Mouse (Mus musculus): ENCODE results near the gene Acot11. TPM values are rescaled to one million over a fixed set of nuclear protein-coding genes. Genes with fewer than 3 reads are reported as not detected.
A peak's percentile ranks its signal among the peaks of the same experiment; 100 is the strongest.

The Acot11 gene
- polyA plus RNA-seq, 1 experiment from 2014 or later = 1.1 TPM

GRCm38 (mm10) chr4:106830545-106831112 is 25.8 kb upstream of the Acot11 start:
- Histone ChIP-seq H3K4me2 (no peak overlapping the region), H3K9me3 (ENCODE audit: low read depth, low read length) (no peaks in the 10 kb centered on the region), H3K27ac (ENCODE audit: low read depth) (no peak overlapping the region), H3K4me1 (ENCODE audit: insufficient read depth) (peaks cover 5% of the 10 kb centered on the region; the same call in 1 of the 2 replicates), H3K36me3 (ENCODE audit: insufficient read depth) (no peaks in the 10 kb centered on the region), H3K4me3 (ENCODE audit: low read depth, low read length) (no peak overlapping the region), H3K9ac (no peak overlapping the region), H3K27me3 (ENCODE audit: insufficient read depth, low read length) (no peaks in the 10 kb centered on the region)
- ATAC-seq (ENCODE audit: insufficient read depth) = no peak
- WGBS = 45% methylated on average over 6 of the region's 6 CpGs
- TF ChIP-seq CTCF (IDR thresholded peaks at IDR 0.05; ENCODE audit: low read depth) = no peak
- DNase-seq = no peak

- ATAC-seq (ENCODE audit: insufficient read depth) (peak; percentile 84), DNase-seq (peak; percentile 81)
- H3K4me3 ChIP-seq (ENCODE audit: low read depth, low read length) = peak overlapping the region; percentile 39
- peaks cover 5% of the 10 kb centered on the region; the same call in 1 of the 2 replicates for H3K4me1 ChIP-seq (ENCODE audit: insufficient read depth)
- H3K9ac ChIP-seq = peak overlapping the region; percentile 53
- peak; percentile 45 for TF ChIP-seq CTCF (IDR thresholded peaks at IDR 0.05; ENCODE audit: low read depth)
- 1% methylated on average over 42 of the region's 42 CpGs for WGBS
- peak overlapping the region; percentile 86 for H3K4me2 ChIP-seq
- H3K27me3 ChIP-seq (ENCODE audit: insufficient read depth, low read length) = no peaks in the 10 kb centered on the region
- no peaks in the 10 kb centered on the region for H3K36me3 ChIP-seq (ENCODE audit: insufficient read depth)
- H3K27ac ChIP-seq (ENCODE audit: low read depth) = peak overlapping the region; percentile 50; the same call in 1 of the 2 replicates
- no peaks in the 10 kb centered on the region for H3K9me3 ChIP-seq (ENCODE audit: low read depth, low read length)
Observed at GRCm38 (mm10) chr4:106827738-106828361, 23.1 kb upstream of the Acot11 start.

GRCm38 (mm10) chr4:106825229-106825628 is 20.4 kb upstream of the Acot11 start:
- DNase-seq (no peak), ATAC-seq (ENCODE audit: insufficient read depth) (no peak)
- TF ChIP-seq CTCF (IDR thresholded peaks at IDR 0.05; ENCODE audit: low read depth) = no peak
- Histone ChIP-seq H3K9ac (no peak overlapping the region), H3K4me2 (no peak overlapping the region), H3K4me3 (ENCODE audit: low read depth, low read length) (no peak overlapping the region), H3K36me3 (ENCODE audit: insufficient read depth) (no peaks in the 10 kb centered on the region), H3K9me3 (ENCODE audit: low read depth, low read length) (no peaks in the 10 kb centered on the region), H3K4me1 (ENCODE audit: insufficient read depth) (peaks cover 5% of the 10 kb centered on the region; the same call in 1 of the 2 replicates), H3K27me3 (ENCODE audit: insufficient read depth, low read length) (no peaks in the 10 kb centered on the region), H3K27ac (ENCODE audit: low read depth) (no peak overlapping the region)
- 60% methylated on average over 5 of the region's 5 CpGs for WGBS

DNA sequence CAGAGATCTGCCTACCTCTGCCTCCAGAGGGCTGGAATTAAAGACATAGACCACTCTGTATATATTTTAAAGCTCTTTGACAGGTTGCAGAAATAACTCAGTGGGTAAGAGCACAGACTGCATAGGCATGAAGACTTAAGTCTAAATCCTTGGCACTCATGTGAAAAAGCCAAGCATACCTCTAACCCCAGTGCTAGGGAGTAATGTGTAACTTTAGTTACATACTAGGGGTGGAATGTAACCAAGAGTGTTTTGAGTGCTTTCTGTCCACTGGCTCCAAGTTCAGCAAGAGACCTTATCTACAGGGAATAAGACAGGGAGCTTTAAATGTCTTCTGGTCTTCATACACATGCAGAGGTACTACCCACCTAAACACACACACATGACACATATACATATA is 14.6 kb upstream of the Acot11 start:
- H3K9me3 ChIP-seq (ENCODE audit: low read depth, low read length) = no peaks in the 10 kb centered on the region
- H3K4me1 ChIP-seq (ENCODE audit: insufficient read depth) = no peaks in the 10 kb centered on the region
- no peak overlapping the region for H3K4me2 ChIP-seq
- no peak overlapping the region for H3K4me3 ChIP-seq (ENCODE audit: low read depth, low read length)
- H3K9ac ChIP-seq = no peak overlapping the region
- no peak overlapping the region for H3K27ac ChIP-seq (ENCODE audit: low read depth)
- ATAC-seq (ENCODE audit: insufficient read depth) (no peak), DNase-seq (no peak)
- no peak for TF ChIP-seq CTCF (IDR thresholded peaks at IDR 0.05; ENCODE audit: low read depth)
- H3K36me3 ChIP-seq (ENCODE audit: insufficient read depth) = no peaks in the 10 kb centered on the region
- no peaks in the 10 kb centered on the region for H3K27me3 ChIP-seq (ENCODE audit: insufficient read depth, low read length)

DNA sequence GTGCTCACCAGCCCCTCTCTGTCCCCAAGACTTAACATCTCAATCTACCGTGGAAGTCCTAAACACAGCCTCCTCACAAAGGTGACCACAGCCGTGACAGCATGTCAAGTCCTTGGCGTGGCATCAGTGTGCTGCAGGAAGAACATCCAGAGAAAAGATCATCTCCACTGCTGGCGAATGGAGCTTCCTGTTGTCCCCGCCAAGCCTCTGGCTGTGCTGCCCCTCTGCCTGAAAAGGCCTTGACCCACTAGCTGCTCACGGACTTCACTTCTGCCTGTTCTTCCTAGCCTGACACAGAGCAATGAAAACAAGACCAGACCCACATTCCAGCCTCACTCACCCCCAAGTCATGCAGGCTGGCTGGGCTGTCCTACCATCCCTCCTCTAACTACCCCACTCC is 13.5 kb upstream of the Acot11 start:
- 61% methylated on average over 6 of the region's 6 CpGs for WGBS
- Histone ChIP-seq H3K4me2 (no peak overlapping the region), H3K4me1 (ENCODE audit: insufficient read depth) (no peaks in the 10 kb centered on the region), H3K27ac (ENCODE audit: low read depth) (no peak overlapping the region), H3K4me3 (ENCODE audit: low read depth, low read length) (no peak overlapping the region), H3K27me3 (ENCODE audit: insufficient read depth, low read length) (no peaks in the 10 kb centered on the region), H3K9ac (no peak overlapping the region), H3K36me3 (ENCODE audit: insufficient read depth) (no peaks in the 10 kb centered on the region), H3K9me3 (ENCODE audit: low read depth, low read length) (no peaks in the 10 kb centered on the region)
- no peak for TF ChIP-seq CTCF (IDR thresholded peaks at IDR 0.05; ENCODE audit: low read depth)
- ATAC-seq (ENCODE audit: insufficient read depth) (no peak), DNase-seq (no peak)

- no peak for TF ChIP-seq CTCF (IDR thresholded peaks at IDR 0.05; ENCODE audit: low read depth)
Observed at GRCm38 (mm10) chr4:106817017-106817416, 12.2 kb upstream of the Acot11 start.

GRCm38 (mm10) chr4:106815396-106816324 is 10.9 kb upstream of the Acot11 start:
- Histone ChIP-seq H3K27ac (ENCODE audit: low read depth) (no peak overlapping the region), H3K4me2 (no peak overlapping the region), H3K9ac (no peak overlapping the region), H3K9me3 (ENCODE audit: low read depth, low read length) (no peaks in the 10 kb centered on the region), H3K27me3 (ENCODE audit: insufficient read depth, low read length) (no peaks in the 10 kb centered on the region), H3K36me3 (ENCODE audit: insufficient read depth) (no peaks in the 10 kb centered on the region), H3K4me1 (ENCODE audit: insufficient read depth) (no peaks in the 10 kb centered on the region), H3K4me3 (ENCODE audit: low read depth, low read length) (no peak overlapping the region)
- ATAC-seq (ENCODE audit: insufficient read depth) (no peak), DNase-seq (no peak)
- 66% methylated on average over 24 of the region's 25 CpGs for WGBS
- TF ChIP-seq CTCF (IDR thresholded peaks at IDR 0.05; ENCODE audit: low read depth) = no peak

More at GRCm38 (mm10) chr4:106817017-106817416, 12.2 kb upstream of the Acot11 start:
- Histone ChIP-seq H3K4me3 (ENCODE audit: low read depth, low read length) (no peak overlapping the region), H3K36me3 (ENCODE audit: insufficient read depth) (no peaks in the 10 kb centered on the region), H3K4me1 (ENCODE audit: insufficient read depth) (no peaks in the 10 kb centered on the region), H3K27ac (ENCODE audit: low read depth) (no peak overlapping the region), H3K9me3 (ENCODE audit: low read depth, low read length) (no peaks in the 10 kb centered on the region), H3K27me3 (ENCODE audit: insufficient read depth, low read length) (no peaks in the 10 kb centered on the region), H3K4me2 (no peak overlapping the region), H3K9ac (no peak overlapping the region)
- 86% methylated on average over 4 of the region's 4 CpGs for WGBS
- ATAC-seq (ENCODE audit: insufficient read depth) (no peak), DNase-seq (no peak)
